Mouse (Mus musculus) neural tube, embryonic 12.5 days (tissue): Measurements from ENCODE around the gene Rexo1. TPM values are rescaled to one million over a fixed set of nuclear protein-coding genes. Genes with fewer than 3 reads are reported as not detected.

Experiments
- ATAC-seq: fragments of 200-750 bp; cut with Nextera tagmentation; 2 replicates; pipeline ENCODE4 v1.8.0; 2017; ENCODE audit warnings: low read depth, mild to moderate bottlenecking, moderate TSS enrichment, moderate library complexity; ENCODE audit not compliant: low FRiP score
- H3K27ac ChIP-seq: fragments of 300-500 bp; sonication (generic); 2 replicates; pipeline ENCODE4 v1.5.1; 2016
- H3K27me3 ChIP-seq: fragments of 300-500 bp; sonication (generic); replicated peaks from 2 replicates; pipeline ENCODE4 v1.6.1; 2016; ENCODE audit warnings: mild to moderate bottlenecking
- H3K36me3 ChIP-seq: fragments of 300-500 bp; sonication (generic); 2 replicates; pipeline ENCODE4 v1.6.1; 2016; ENCODE audit warnings: mild to moderate bottlenecking
- H3K4me1 ChIP-seq: fragments of 300-500 bp; sonication (generic); 2 replicates; pipeline ENCODE4 v1.6.1; 2016
- H3K4me2 ChIP-seq: fragments of 300-500 bp; sonication (generic); replicated peaks from 2 replicates; pipeline ENCODE4 v1.6.1; 2016; ENCODE audit warnings: mild to moderate bottlenecking
- H3K4me3 ChIP-seq: fragments of 300-500 bp; sonication (generic); 2 replicates; pipeline ENCODE4 v1.5.1; 2016
- H3K9ac ChIP-seq: fragments of 300-500 bp; sonication (generic); 2 replicates; pipeline ENCODE4 v1.6.1; 2016; ENCODE audit warnings: mild to moderate bottlenecking
- H3K9me3 ChIP-seq: fragments of 300-500 bp; sonication (generic); 2 replicates; pipeline ENCODE4 v1.6.1; 2016; ENCODE audit warnings: mild to moderate bottlenecking
- WGBS: fragments of 180-500 bp; shearing (Covaris S2); methylation state at CpG from one replicate; pipeline ENCODE4 v1.1.7; 2016; 5-methylcytosine and 5-hydroxymethylcytosine counted together
- polyA plus RNA-seq: library from polyadenylated mRNA; unstranded; fragments of >200 nt; fragmentation: Nextera tagmentation; extraction: Ambion mirVana; gene quantifications from 2 replicates; pipeline ENCODE4 v1.2.1, GENCODE M21; 2016

The Rexo1 gene
- polyA plus RNA-seq, 1 experiment from 2014 or later, result 35.9 TPM

GRCm38 (mm10) chr10:80602698-80603325 lies 41.5 kb upstream of the Rexo1 start, which contains the start of the genes Scamp4 and Adat3:
Scamp4 (plus strand) TSS chr10:80602872.
Adat3 (plus strand) TSS chr10:80602880.
- peaks cover 19% of the 10 kb centered on the region for H3K36me3 ChIP-seq
- peak within 1 kb of the TSS; percentile 66 for H3K9ac ChIP-seq
- H3K4me2 ChIP-seq, result peak within 1 kb of the TSS; percentile 90
- peak; percentile 96 for ATAC-seq
- peak within 1 kb of the TSS; percentile 67 for H3K27ac ChIP-seq
- no peaks in the 10 kb centered on the region for H3K27me3 ChIP-seq
- peak within 1 kb of the TSS; percentile 71 for H3K4me3 ChIP-seq
- no peaks in the 10 kb centered on the region for H3K9me3 ChIP-seq
- H3K4me1 ChIP-seq, result peaks cover 16% of the 10 kb centered on the region
- under 1% methylated on average over 54 of the region's 54 CpGs for WGBS

- no peak for ATAC-seq
- WGBS, result 47% methylated on average over 4 of the region's 4 CpGs
- no peak overlapping the region for H3K9ac ChIP-seq
- no peak overlapping the region for H3K4me3 ChIP-seq
- H3K27ac ChIP-seq, result no peak overlapping the region
- no peaks in the 10 kb centered on the region for H3K27me3 ChIP-seq
- no peaks in the 10 kb centered on the region for H3K9me3 ChIP-seq
- no peaks in the 10 kb centered on the region for H3K4me1 ChIP-seq
- H3K4me2 ChIP-seq, result no peak overlapping the region
- H3K36me3 ChIP-seq, result no peaks in the 10 kb centered on the region
These were observed 35.0 kb upstream of the Rexo1 start for GRCm38 (mm10) chr10:80596318-80596717.

- Histone ChIP-seq H3K9me3 (no peaks in the 10 kb centered on the region), H3K27me3 (no peaks in the 10 kb centered on the region), H3K4me2 (peak within 1 kb of the TSS; percentile 99), H3K4me3 (peak within 1 kb of the TSS; percentile 95), H3K4me1 (peaks cover 30% of the 10 kb centered on the region), H3K36me3 (peaks cover 17% of the 10 kb centered on the region), H3K27ac (no peak within 1 kb of the TSS), H3K9ac (peak within 1 kb of the TSS; percentile 92)
- ATAC-seq, result peak; percentile 94
- WGBS, result under 1% methylated on average over 73 of the region's 73 CpGs
These were observed 28.8 kb upstream of the Rexo1 start, which contains the start of gene Abhd17a for GRCm38 (mm10) chr10:80589879-80590854. Abhd17a (minus strand) TSS chr10:80590341.

GRCm38 (mm10) chr10:80589127-80589878 lies 27.9 kb upstream of the Rexo1 start:
- peak overlapping the region; percentile 99 for H3K4me2 ChIP-seq
- H3K27ac ChIP-seq, result no peak overlapping the region
- no peaks in the 10 kb centered on the region for H3K27me3 ChIP-seq
- WGBS, result 22% methylated on average over 12 of the region's 12 CpGs
- H3K9ac ChIP-seq, result peak overlapping the region; percentile 92
- H3K36me3 ChIP-seq, result peaks cover 25% of the 10 kb centered on the region
- no peaks in the 10 kb centered on the region for H3K9me3 ChIP-seq
- ATAC-seq, result peak; percentile 4; the same call in 1 of the 2 replicates
- H3K4me1 ChIP-seq, result peaks cover 30% of the 10 kb centered on the region
- H3K4me3 ChIP-seq, result peak overlapping the region; percentile 95

DNA sequence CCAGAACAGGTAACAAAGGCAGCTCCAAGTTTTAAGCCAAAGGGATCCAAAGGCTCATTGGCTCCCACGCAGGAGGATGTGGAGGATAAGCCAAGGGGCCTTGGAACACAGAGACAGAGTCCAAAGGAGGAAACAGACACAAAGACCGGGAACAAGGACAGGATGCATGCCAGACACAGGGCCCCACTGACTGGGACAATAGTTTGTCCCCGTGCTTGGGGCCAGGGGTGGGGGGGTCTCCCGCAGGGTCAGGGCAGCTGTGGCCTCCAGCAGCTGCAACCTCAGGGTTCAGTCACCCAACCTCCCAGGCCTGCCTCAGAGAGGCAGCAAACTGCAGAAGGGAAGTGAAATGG lies 25.9 kb upstream of the Rexo1 start:
- Histone ChIP-seq H3K4me2 (0 out of 2 replicates have a peak overlapping the region, but pooled peaks have one; percentile 10), H3K27me3 (no peaks in the 10 kb centered on the region), H3K4me3 (no peak overlapping the region), H3K9ac (no peak overlapping the region), H3K9me3 (no peaks in the 10 kb centered on the region), H3K36me3 (peaks cover 41% of the 10 kb centered on the region), H3K4me1 (peaks cover 30% of the 10 kb centered on the region), H3K27ac (no peak overlapping the region)
- 29% methylated on average over 4 of the region's 4 CpGs for WGBS
- no peak for ATAC-seq

DNA sequence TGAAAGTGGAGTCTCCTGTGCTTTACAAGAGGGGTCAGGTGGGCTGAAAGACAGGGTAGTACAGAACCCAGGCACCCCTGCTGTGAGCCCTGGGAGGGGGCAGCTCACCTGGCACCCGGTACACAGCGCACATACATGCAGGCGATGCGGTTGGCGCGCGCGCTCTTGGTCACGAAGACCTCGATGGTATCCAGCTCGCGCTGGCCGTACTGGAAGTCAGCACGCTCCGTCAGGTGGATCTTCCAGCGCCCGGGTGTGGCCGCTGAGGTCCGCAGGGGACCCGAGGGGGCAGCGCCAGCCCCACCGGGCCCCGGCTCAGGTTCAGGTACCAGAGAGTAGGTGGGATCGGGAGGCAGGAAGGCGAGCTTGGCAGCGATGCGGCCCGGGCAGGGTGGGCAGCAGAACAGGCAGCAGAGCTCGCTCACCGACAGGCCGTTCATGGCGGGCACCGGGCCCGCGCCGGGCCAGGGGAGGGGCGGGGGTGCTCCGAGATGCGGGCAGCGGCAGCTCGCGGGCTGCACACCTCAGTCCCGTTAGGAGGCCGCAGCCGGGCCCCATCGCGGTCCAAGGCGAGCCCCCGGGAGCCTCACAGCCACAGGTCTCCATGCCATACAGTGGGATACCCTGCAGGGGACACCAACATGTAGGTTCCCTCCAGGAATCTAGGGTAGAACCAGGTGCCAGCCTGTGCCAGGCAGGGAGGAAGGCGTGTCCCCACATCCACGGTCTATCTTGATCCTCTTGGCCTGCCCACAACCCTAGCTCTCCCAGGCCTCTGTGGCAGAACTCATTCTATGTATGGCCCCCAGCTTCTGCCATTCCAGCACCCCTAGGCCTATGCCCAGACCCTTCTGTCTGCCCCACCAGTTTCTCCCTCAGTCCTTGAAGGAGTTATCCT lies 25.3 kb upstream of the Rexo1 start:
- no peaks in the 10 kb centered on the region for H3K9me3 ChIP-seq
- no peak overlapping the region for H3K27ac ChIP-seq
- no peak overlapping the region for H3K4me3 ChIP-seq
- H3K9ac ChIP-seq, result no peak overlapping the region
- ATAC-seq, result no peak
- peaks cover 30% of the 10 kb centered on the region for H3K4me1 ChIP-seq
- 0 out of 2 replicates have a peak overlapping the region, but pooled peaks have one; percentile 10 for H3K4me2 ChIP-seq
- H3K27me3 ChIP-seq, result no peaks in the 10 kb centered on the region
- peaks cover 41% of the 10 kb centered on the region for H3K36me3 ChIP-seq
- WGBS, result 97% methylated on average over 46 of the region's 51 CpGs

DNA sequence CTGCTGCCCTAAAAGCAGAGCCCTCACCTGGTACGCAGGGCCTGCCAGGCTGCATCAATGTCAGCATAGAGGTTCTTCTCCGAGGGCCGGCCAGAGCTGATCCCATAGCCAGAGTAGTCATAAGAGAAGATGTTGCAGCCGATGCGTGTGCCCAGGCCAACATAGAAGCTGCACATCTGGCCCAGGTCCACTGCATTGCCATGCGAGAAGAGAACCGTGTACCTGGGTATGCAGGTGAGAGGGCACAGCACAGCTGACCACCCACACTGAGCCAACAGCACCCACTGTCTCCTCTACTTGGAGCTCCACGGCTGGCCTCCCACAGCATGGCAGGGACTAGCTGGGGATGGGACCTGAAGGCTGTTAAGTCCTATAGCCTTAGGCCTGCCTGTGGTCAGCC lies 24.2 kb upstream of the Rexo1 start:
- H3K4me3 ChIP-seq, result no peak overlapping the region
- peaks cover 41% of the 10 kb centered on the region for H3K36me3 ChIP-seq
- peaks cover 30% of the 10 kb centered on the region for H3K4me1 ChIP-seq
- peak overlapping the region; percentile 9; the same call in 1 of the 2 replicates for H3K4me2 ChIP-seq
- H3K27me3 ChIP-seq, result no peaks in the 10 kb centered on the region
- ATAC-seq, result no peak
- H3K9me3 ChIP-seq, result no peaks in the 10 kb centered on the region
- no peak overlapping the region for H3K27ac ChIP-seq
- 97% methylated on average over 8 of the region's 8 CpGs for WGBS
- 0 out of 2 replicates have a peak overlapping the region, but pooled peaks have one; percentile 17 for H3K9ac ChIP-seq

- Histone ChIP-seq H3K4me3 (no peak overlapping the region), H3K27me3 (no peaks in the 10 kb centered on the region), H3K9me3 (no peaks in the 10 kb centered on the region), H3K27ac (no peak overlapping the region), H3K9ac (0 out of 2 replicates have a peak overlapping the region, but pooled peaks have one; percentile 17), H3K4me2 (peak overlapping the region; percentile 9; the same call in 1 of the 2 replicates), H3K4me1 (peaks cover 30% of the 10 kb centered on the region), H3K36me3 (peaks cover 41% of the 10 kb centered on the region)
- no peak for ATAC-seq
- 80% methylated on average over 12 of the region's 12 CpGs for WGBS
These were observed 23.5 kb upstream of the Rexo1 start for GRCm38 (mm10) chr10:80584642-80585552.

GRCm38 (mm10) chr10:80584045-80584488 lies 22.7 kb upstream of the Rexo1 start:
- H3K27me3 ChIP-seq, result no peaks in the 10 kb centered on the region
- no peak overlapping the region for H3K27ac ChIP-seq
- peaks cover 27% of the 10 kb centered on the region for H3K4me1 ChIP-seq
- peaks cover 41% of the 10 kb centered on the region for H3K36me3 ChIP-seq
- no peak overlapping the region for H3K4me3 ChIP-seq
- no peaks in the 10 kb centered on the region for H3K9me3 ChIP-seq
- H3K9ac ChIP-seq, result no peak overlapping the region
- ATAC-seq, result no peak
- WGBS, result 75% methylated on average over 12 of the region's 12 CpGs
- H3K4me2 ChIP-seq, result no peak overlapping the region

- no peaks in the 10 kb centered on the region for H3K27me3 ChIP-seq
- peaks cover 25% of the 10 kb centered on the region for H3K4me1 ChIP-seq
- no peak for ATAC-seq
- peaks cover 41% of the 10 kb centered on the region for H3K36me3 ChIP-seq
- no peak overlapping the region for H3K4me3 ChIP-seq
- H3K27ac ChIP-seq, result no peak overlapping the region
- no peak overlapping the region for H3K4me2 ChIP-seq
- no peak overlapping the region for H3K9ac ChIP-seq
- H3K9me3 ChIP-seq, result no peaks in the 10 kb centered on the region
- 87% methylated on average over 5 of the region's 5 CpGs for WGBS
These were observed 21.7 kb upstream of the Rexo1 start for GRCm38 (mm10) chr10:80583047-80583446.
